19 mouse cellular contexts compared by ENCODE assay signal in genomic region chr12:98716142-98716541, GRCm38 (mm10).
"Had no signal": no experiment of that assay in that cellular context is flagged by ENCODE, and none has a peak within 500 bp of the region (broad histone marks: within the 10 kb centered on the region; RNA-seq: fewer than 3 reads in every experiment).

No protein-coding gene starts in this region.

- H3K4me3 ChIP-seq: hindbrain, embryonic 15.5 days; limb, embryonic 12.5 days; limb, embryonic 15.5 days; lung, embryonic 15.5 days; megakaryocyte, embryonic 14.5 days; midbrain, embryonic 10.5 days; midbrain, embryonic 13.5 days; myocyte; neural tube, embryonic 13.5 days had no signal

- H3K9me3 ChIP-seq: hindbrain, embryonic 15.5 days; limb, embryonic 12.5 days; limb, embryonic 15.5 days; lung, embryonic 15.5 days; megakaryocyte, embryonic 14.5 days; midbrain, embryonic 10.5 days; midbrain, embryonic 13.5 days; neural tube, embryonic 13.5 days had no signal

- DNase-seq: left cerebral cortex, postnatal 4 days; lung, adult 18-20 months; lung, postnatal 10 days; lung, postnatal 36 days; thymus, adult 2 months; thymus, postnatal 14 days; thymus, postnatal 4 days had no signal

- H3K4me2 ChIP-seq: hindbrain, embryonic 15.5 days; limb, embryonic 12.5 days; limb, embryonic 15.5 days; lung, embryonic 15.5 days; midbrain, embryonic 13.5 days; neural tube, embryonic 13.5 days had no signal

- H3K9ac ChIP-seq: hindbrain, embryonic 15.5 days; limb, embryonic 12.5 days; limb, embryonic 15.5 days; lung, embryonic 15.5 days; midbrain, embryonic 13.5 days; neural tube, embryonic 13.5 days had no signal

- H3K27me3 ChIP-seq: hindbrain, embryonic 15.5 days; limb, embryonic 12.5 days; limb, embryonic 15.5 days; lung, embryonic 15.5 days; megakaryocyte, embryonic 14.5 days; midbrain, embryonic 13.5 days; neural tube, embryonic 13.5 days had no signal

- H3K36me3 ChIP-seq: hindbrain, embryonic 15.5 days; limb, embryonic 15.5 days; lung, embryonic 15.5 days; midbrain, embryonic 10.5 days; midbrain, embryonic 13.5 days; neural tube, embryonic 13.5 days had no signal

- H3K27ac ChIP-seq: hindbrain, embryonic 15.5 days; limb, embryonic 12.5 days; limb, embryonic 15.5 days; lung, embryonic 15.5 days; midbrain, embryonic 10.5 days; midbrain, embryonic 13.5 days; neural tube, embryonic 13.5 days; stomach, postnatal 0 days had no signal

- ATAC-seq: intestine, postnatal 0 days; midbrain, embryonic 13.5 days; midbrain, embryonic 16.5 days had no signal
